Mouse (Mus musculus) liver, postnatal 0 days (tissue): ENCODE results near the gene Gfpt1.

ENCODE experiments used
- CTCF ChIP-seq: sonication (generic); IDR thresholded peaks from 2 replicates; pipeline ENCODE4 v1.5.1; 2016; ENCODE audit warnings: antibody characterized with exemption, low read depth
- EP300 ChIP-seq: IDR thresholded peaks from 2 replicates; pipeline ENCODE4 v1.6.1; 2016; ENCODE audit warnings: antibody characterized with exemption, low read depth, mild to moderate bottlenecking

DNA sequence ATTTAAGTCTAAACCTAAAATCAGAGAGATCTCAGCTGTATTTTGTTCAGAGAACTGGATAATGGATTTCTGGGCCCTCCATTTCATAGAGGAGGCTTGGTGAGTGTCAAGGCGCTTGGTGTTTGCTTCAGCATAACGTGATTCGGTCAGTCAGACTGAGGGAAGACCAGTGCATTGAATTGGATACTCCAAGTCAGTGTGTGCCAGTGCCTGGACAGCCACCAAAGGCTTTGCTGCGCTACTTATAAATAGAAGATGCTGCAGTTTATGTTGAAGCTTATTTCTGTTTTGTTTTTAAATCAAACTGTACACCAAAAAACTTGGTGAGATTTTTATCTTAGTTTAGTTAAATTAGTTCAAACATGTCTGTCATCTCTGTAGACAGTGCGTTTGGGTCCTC, 45.7 kb downstream of the Gfpt1 start:
- TF ChIP-seq CTCF = no peak
- TF ChIP-seq EP300 = no peak
